Mouse (Mus musculus) right cerebral cortex, postnatal 4 days (tissue): ENCODE results near the gene Ajap1.

ENCODE experiments used
- DNase-seq: peaks from one replicate; pipeline ENCODE4 v3.0.0-alpha.2; 2022

The Ajap1 gene

DNA sequence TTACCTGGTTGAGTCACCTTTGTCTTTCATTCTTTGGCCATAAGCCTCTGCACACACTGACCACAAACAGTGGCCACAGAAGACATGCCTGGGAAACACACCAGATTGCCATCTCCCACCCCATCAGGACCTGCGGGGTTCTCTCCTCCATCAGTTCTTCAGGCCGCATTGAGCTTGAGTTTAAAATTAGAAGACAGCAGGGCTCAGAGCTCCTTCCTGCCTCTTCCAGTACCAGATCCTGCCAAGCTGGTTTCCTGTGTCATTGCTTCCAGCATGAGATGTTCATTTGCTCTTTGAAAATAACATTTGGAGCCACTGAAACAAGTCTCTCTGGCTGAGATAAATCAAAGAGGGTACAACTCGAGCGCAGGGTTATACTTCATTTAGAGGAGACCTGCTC is 126.4 kb downstream of the Ajap1 start:
- no peak for DNase-seq

DNA sequence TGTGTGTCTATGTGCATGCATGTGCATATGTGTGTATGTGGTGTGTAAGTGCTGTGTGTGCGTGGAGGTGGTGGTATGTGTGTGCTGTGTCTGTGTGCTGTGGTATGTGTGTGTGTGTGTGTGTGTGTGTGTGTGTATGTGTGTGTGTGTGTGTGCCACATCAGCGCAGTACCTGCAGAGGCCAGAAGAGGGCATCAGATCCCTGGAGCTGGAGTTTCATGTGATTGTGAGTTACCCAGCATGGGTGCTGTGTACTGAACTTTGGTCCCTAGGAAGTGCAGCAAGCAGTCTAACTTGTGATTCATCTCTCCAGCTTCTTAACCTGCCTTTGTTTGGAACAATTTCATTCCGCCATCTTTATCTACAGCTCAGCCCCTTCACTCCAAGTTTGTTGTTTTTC is 137.6 kb downstream of the Ajap1 start:
- DNase-seq = no peak

DNA sequence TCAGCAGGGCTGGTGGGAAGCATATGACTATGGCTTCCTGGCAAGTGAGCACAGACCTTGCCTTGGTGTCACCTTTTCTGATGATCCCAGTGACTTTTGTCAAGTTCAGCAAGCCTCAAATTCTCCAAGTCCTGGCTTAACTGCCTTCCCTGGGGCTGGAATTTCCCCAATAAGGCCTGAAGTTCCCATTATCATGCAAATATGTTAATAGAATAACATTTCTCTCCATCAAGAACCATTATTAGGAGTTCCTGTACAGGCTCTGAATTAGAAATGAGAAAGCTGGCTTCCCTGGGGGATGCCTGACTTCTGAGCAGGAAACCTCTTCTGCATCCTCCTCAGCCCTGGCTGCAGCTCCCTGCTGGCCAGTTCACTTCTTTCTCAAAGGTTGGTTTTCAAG is 141.7 kb downstream of the Ajap1 start:
- no peak for DNase-seq

DNA sequence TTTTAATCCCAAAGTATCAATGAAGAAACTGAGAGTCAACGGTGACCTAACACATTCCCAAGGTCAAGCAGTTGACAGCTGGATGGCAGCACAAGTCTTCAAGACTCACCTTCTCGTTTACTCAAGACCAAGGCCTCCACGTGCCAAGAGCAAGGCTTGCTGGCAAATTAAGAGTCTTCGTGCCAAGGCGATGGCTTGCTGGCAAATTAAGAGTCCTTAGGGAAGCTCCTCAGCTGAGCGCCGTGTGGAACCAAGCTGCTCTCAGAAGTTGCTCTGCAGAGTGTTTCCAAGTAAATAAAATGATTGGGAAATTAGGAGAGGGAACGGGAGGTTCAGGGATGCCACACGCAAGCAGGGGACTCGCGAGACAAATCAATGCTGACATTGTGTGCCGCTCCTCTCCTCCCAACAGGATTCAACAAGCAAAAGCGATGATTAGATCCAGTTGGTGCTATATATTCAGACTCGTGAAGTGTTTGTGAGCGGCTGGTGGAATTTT is 147.3 kb downstream of the Ajap1 start:
- DNase-seq = no peak

DNA sequence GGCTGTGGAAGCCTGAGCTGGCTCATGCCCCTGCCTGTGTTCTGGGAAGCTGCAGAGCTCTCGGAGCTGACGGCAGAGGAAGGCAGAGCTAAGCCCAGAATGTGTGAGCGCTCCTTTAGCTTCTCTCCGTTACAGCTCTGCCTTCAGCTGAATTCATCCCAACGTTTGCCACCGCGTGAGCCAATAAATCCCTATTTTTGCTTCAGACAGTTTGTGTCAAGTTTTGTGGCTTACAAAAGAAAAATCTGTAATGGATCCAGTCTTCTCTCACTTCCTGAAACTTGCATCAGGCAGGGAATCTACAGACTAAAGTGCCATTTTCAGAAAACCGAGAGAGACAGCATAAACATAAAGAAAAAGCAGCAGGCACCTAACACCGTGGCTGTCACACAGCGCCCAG is 154.8 kb downstream of the Ajap1 start:
- peak; percentile 44 for DNase-seq
